Mouse (Mus musculus): Measurements from ENCODE around the gene Atr.
"Not testable (repeated sequence)": the region's sequence is repeated elsewhere in the genome, so short reads cannot be mapped to it uniquely, and the experiment has no call there.

The Atr gene

DNA sequence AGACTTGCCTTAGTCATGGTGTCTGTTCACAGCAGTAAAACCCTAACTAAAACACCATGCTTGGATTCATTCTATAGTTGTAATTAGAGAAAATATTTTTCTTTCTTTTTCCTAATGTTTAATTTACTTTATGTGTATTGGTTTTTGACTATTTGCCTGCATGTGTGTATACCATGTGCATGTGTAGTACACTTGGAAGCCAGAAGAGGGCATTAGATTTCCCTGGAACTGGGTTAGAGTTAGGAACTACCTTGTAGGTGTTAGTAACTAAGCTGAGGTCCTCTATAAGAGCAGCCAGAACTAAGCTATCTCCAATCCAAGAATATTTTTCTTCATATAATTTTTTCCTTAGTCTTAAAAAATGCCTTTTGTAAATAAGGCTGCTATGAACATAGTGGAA is 75.5 kb downstream of the Atr start:
- DNase-seq (ENCODE audit: low read depth, low spot score): no peak

DNA sequence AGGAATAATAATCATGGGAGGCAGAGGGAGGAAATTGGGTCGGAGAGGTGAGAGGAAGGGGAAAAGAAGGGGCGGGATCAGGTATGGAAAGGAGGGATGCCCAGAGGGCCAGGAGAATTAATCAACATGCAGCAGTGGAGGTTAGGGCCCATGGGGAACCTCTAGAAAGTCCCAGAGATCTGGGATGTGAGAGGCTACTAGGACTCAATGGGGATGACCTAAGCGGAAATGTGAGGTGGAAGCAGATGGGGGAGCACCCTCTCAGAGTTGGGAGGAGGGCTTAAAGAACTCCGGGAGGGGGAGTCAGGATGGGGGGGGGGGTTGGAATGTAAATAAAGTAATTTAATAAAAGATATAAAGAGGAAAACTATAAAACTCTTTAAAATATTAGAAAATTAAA is 96.3 kb downstream of the Atr start:
- DNase-seq (ENCODE audit: low read depth, low spot score): no peak

DNA sequence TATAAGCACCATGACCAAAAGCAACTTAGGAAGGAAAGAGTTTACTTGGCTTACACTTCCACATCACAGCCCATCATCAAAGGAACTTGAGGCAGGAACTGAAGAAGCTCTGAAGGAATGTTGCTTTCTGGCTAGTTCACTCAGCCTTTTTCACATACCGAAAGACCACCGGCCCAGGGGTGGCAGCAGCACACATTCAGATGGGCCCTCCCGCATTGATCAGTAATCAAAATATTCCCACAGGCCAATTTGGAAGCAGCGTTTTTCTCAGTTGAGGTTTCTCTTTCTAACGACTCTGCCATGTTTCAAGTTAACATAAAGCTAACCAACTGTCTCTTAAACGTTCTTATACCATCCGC is 96.8 kb downstream of the Atr start:
- peak; percentile 39 for DNase-seq (ENCODE audit: low read depth, low spot score)

DNA sequence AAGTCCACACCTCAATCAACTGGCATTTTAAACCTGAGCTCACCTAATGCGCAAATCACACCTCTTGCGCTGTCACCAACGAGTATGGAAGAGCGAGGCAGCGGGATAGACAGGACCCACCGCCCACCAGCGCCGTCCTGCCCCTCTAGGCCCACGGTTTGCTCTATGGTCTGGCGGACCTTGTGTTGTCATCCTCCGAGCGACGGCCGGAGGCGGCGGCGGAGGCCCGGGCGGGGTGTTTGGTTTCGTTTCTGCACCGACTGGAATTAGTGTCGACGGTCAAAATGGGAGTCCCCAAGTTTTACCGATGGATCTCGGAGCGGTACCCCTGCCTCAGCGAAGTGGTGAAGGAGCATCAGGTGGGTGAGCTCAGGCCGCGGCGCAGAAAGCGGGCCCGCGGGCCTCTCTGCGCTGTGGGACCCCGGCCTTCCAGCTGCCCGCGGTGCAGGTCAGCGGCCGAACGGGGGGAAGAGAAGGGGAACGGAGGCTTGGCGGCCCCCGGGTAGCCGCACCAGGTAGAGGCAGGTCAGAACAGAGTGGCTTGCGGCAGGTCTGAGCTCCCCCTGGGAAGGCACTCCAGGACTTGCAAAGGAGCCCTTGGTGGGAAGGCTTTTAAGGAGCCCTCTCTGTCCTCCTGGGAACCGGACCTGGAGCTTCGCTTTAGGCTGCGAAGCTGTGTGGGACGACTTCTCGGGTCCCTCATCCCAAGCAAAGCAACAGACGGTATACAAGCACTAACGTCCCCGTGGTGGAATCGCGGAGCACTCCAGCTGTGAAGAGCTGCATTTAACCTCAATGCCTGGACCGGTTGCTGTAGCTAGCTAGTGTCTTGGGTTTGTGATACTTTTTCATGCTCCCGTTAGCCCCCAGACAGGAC is 97.4 kb downstream of the Atr start, which contains the start of gene Xrn1:
Gene Xrn1, plus strand, starts transcription at position 176 of the 877 bp plus-strand sequence.
- peak; percentile 92 for DNase-seq (ENCODE audit: low read depth, low spot score)

DNA sequence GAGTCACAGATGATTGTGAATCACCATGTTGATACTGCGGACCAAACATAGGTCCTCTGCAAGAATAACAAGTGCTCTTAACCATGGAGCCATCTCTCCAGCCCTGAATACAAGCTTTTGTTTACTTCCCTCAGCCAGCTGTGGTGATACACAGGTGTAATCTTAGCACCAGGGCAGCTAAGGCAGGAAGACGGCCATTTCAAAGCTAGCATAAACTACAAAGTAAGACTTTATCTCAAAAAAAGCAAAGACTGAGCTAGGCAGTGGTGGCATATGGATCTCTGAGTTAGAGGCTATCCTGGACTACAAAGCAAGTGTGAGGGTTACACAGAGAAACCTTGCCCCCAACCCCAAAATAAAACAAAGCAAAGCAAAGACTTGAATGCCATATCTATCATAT is 100.2 kb downstream of the Atr start:
- no peak for DNase-seq (ENCODE audit: low read depth, low spot score)

DNA sequence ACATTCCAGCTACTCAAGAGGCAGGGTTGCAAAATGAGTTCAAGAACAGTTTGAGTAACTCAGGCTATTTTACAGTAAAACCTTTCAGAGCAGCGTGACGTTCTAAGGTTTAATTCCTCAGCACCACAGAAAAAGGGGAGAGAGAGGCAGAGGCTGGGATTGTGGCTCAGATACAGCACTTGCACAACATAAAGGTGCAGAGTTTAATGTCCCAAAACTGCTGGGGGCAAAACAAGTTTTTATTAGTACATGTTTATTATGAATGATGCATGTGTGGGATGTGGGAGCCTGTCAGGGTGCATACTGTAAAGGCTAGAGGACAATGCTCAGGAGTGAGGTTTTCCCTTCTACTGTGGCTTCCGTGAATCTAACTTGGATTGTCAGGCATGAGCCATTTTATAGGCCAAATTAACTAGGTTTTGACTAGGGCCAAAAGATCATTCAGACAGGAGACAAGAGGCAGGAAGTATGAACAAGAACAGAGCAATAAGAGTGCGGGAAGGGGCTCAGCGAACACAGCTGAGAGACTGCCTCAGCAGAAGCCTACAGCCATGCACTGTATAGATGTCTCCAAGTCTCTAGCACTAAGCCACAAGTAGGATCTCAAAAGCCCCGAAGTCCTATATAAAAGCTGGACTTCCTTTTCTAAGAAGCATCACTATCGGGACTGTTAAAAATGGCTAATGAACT is 100.8 kb downstream of the Atr start:
- no peak for DNase-seq (ENCODE audit: low read depth, low spot score)

DNA sequence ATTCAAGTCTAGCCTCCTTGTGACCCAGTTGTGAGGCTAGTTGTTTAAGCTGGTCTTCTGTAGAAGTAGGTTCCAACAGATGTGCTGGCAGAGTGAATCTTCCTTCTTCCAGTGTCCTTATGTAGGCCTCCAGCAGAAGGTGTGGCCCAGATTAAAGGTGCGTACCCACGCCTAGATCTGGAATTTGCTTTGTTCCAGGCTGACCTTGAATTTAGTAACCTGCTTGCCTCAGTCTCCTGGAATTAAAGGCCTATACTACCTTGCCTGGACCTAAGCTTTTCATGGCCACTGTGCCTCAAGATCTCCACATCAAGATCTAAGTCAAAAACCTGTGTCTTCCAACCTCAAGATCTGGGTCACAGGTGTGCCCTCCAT is 101.3 kb downstream of the Atr start:
- not testable (repeated sequence) for DNase-seq (ENCODE audit: low read depth, low spot score)

DNA sequence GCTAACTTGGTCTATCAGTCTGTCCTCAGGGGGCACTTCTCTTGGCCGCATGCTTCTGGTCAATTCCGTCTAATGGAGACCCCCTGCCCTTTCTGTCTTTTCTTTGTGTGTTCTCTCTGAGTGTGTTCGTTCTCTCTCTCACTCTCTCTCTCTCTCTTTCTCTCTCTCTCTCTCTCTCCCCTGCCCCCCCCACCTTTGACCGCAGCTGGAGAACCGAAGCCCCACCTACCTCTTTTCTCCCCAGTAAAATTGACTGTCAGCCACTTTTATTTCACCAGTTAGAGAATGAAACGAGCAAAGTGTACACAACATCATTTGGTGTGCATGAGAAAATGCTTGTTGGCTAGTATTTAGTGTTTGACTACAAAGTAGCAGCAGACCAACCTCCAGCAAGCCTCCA is 101.8 kb downstream of the Atr start:
- no peak for DNase-seq (ENCODE audit: low read depth, low spot score)

DNA sequence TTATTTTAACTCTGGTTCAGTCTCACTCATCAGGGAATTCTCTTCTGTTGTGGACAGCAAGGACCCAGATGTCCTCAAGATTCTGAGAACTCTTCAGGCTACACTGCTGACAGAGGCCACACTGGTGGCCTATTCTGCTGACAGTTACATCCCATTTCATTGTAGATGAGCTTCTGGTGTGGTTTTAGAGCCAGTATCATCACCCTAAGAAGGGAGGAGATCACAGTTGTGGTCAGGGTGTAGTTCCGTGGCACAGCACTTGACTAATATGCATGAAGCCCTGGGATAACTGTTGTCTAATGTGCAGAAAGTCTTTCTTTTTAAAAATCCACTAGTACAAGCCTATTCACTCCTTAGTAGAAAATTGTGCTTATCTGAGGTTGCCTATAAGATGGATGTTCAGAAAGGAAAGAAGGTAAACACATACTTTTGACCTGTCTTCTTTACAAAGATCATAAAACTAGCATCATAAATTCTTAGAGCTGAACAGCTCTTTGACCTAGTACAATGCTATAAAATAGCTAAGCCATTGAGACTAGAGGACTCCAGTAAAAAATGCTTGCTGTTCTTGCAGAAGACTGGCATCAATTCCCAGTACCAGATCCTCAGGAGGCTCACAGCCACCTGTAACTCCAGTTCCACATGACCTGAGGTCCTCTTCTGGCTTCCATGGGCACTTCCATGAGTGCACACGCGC is 102.5 kb downstream of the Atr start:
- DNase-seq (ENCODE audit: low read depth, low spot score): no peak

DNA sequence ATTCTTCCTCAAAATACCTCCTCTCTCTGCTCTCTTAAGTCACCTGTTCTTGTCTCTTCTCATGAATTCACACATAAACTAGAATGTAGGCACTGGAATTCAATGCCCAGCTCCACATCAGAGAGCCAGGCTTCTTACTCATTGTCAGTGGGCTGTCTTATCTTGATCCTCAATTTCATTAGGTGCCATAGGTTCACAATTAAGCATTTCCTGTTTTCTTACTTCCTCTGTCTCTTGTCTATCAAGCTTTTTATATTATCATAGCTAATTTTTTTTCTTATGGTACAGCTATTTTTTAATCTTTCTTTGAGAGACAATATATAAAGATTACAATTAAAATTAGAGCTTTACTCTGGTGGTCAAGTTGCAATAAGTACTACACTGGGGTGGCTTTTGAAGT is 103.7 kb downstream of the Atr start:
- DNase-seq (ENCODE audit: low read depth, low spot score): no peak

DNA sequence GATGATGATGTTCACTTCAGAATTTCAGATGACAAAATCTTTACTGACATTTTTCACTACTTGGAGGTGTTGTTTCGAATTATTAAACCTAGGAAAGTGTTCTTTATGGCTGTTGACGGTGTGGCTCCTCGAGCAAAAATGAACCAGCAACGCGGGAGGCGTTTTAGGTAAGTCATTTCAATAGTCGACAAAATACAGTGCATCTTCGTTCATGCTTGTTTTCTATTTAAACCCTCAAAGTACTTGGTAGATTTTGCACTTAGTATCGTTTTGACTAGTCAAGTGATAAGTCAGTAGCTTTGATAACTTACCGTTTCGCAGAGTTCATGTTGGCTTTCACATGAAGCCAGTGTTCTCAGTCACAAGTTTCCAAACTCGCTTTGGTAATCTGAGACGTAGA is 106.6 kb downstream of the Atr start:
- no peak for DNase-seq (ENCODE audit: low read depth, low spot score)

DNA sequence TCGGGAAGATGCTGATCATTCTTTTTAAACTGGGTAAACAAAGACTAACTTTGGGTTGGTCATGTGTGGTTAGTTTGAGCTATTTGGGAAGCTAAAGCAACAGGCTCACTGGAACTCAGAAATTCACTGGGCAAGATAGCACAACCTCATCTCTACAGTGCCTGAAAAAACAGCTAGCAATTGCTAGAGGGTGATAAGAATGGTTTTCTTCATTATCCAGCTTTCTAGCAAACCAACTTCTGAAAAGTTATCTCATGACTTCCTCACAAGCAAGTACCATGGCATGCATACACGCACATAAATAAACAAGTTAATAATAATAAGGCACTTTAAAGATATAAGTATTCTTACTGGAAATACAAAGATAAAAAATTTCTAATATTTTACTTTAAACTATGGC is 120.9 kb downstream of the Atr start:
- no peak for DNase-seq (ENCODE audit: low read depth, low spot score)

DNA sequence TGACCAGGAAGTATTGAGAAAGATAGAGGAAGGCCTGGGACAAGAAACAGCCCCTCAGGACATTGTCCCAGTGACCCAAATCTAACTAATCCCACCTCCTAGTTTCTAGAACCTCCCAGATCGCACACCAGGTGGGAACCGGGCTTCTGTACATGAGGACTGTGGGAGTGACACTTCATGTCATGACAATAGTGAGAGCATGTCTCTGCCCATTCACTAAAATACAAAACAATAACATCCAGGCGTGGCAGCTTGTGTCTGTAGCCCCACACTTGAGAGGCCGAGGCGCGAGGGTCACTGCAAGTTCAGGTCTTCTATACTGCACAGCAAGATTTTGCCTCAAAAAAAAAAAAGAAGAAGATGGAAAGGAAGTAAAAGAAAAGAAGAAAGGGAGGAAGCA is 122.5 kb downstream of the Atr start:
- DNase-seq (ENCODE audit: low read depth, low spot score): no peak

DNA sequence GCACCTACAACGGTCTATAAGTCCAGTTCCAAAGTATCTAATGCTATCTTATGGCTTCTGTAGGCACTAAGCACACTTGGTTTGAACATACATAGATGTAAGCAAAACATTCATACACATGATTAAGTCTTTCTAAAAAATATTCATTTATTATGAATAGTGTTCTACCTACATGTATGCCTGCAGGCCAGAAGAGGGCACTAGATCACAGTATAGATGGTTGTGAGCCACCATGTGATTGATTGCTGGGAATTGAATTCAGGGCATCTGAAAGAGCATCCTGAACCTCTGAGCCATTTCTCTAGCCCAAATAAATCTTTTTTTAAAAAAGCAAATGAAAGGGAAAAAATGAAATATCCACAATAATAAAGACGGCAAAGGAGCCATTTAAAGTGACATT is 134.9 kb downstream of the Atr start:
- no peak for DNase-seq (ENCODE audit: low read depth, low spot score)
